ENCODE assay signal across 9 mouse cellular contexts in genomic region chr13:68998918-68999801, GRCm38 (mm10). TPM values are rescaled to one million over a fixed set of nuclear protein-coding genes. Genes with fewer than 3 reads are reported as not detected.
DNase-seq lines count a peak whose midpoint lies in the region; ATAC-seq and TF ChIP-seq lines count a peak whose summit lies in the region.
"Had no signal": no experiment of that assay in that cellular context is flagged by ENCODE, and none has a peak within 500 bp of the region (broad histone marks: within the 10 kb centered on the region; RNA-seq: fewer than 3 reads in every experiment).

Adcy2 (minus strand) TSS chr13:68999541.

- peak; percentile 77 for ATAC-seq in heart, embryonic 16.5 days (replicated peaks; ENCODE audit: extremely low read depth, insufficient read depth, low FRiP score)

- TF ChIP-seq CTCF in embryonic fibroblast, embryonic 13.5 days (IDR thresholded peaks at IDR 0.05; ENCODE audit: borderline replicate concordance, insufficient read depth, low read length): no peak

- no peaks in the 10 kb centered on the region for H3K36me3 ChIP-seq in heart, embryonic 16.5 days (ENCODE audit: control insufficient read depth, insufficient read depth)

- no peaks in the 10 kb centered on the region for H3K9me3 ChIP-seq in heart, embryonic 16.5 days (replicated peaks; ENCODE audit: control insufficient read depth, low read length)

- WGBS in heart, embryonic 16.5 days: under 1% methylated on average over 68 of the region's 106 CpGs

- H3K4me3 ChIP-seq in embryonic fibroblast, embryonic 13.5 days (ENCODE audit: insufficient read depth, low read length): peak within 1 kb of the TSS; percentile 66
- peak within 1 kb of the TSS; percentile 65 for H3K4me3 ChIP-seq in heart, embryonic 16.5 days (ENCODE audit: low read length)

- peaks cover 41% of the 10 kb centered on the region for H3K27me3 ChIP-seq in heart, embryonic 16.5 days (ENCODE audit: control insufficient read depth, insufficient read depth, low read length)

- no peak for TF ChIP-seq POLR2A in embryonic fibroblast, embryonic 13.5 days (IDR thresholded peaks at IDR 0.05; ENCODE audit: low read depth, low read length)

- peak within 1 kb of the TSS; percentile 93 for H3K4me2 ChIP-seq in heart, embryonic 16.5 days (ENCODE audit: low read depth, low read length)

- DNase-seq in ovary, adult 18-20 months (ENCODE audit: low spot score): peak; percentile 72
- no peak for DNase-seq in ovary, postnatal 10 days (ENCODE audit: low spot score)
- DNase-seq in layer of hippocampus, postnatal 14 days (ENCODE audit: low spot score in 2 of 2): peak; percentile 67 to 71
- DNase-seq in lung, postnatal 10 days: peak; percentile 88
- peak; percentile 70 for DNase-seq in right cerebral cortex, postnatal 14 days
- DNase-seq in spleen, postnatal 36 days (ENCODE audit: low spot score in 2 of 2): no peak

- H3K9ac ChIP-seq in heart, embryonic 16.5 days (ENCODE audit: low read length): peak within 1 kb of the TSS; percentile 60

- no peak within 1 kb of the TSS for H3K27ac ChIP-seq in embryonic fibroblast, embryonic 13.5 days (ENCODE audit: insufficient read depth, low read length)
- no peak within 1 kb of the TSS for H3K27ac ChIP-seq in heart, embryonic 16.5 days (ENCODE audit: low read length)

- H3K4me1 ChIP-seq in embryonic fibroblast, embryonic 13.5 days (ENCODE audit: control insufficient read depth, insufficient read depth, low read length): no peaks in the 10 kb centered on the region
- H3K4me1 ChIP-seq in heart, embryonic 16.5 days (ENCODE audit: control insufficient read depth, insufficient read depth, low read length): peaks cover 6% of the 10 kb centered on the region

RNA-seq across cellular contexts. Expression of gene Adcy2, which starts in this region (rescaled TPM):
- polyA plus RNA-seq in embryonic fibroblast, embryonic 13.5 days (2011; ENCODE audit: insufficient read length, low read depth, missing spikeins): 10.9 and 13.1 TPM in 2 replicates
- 0.58 and 1.6 TPM in 2 replicates for polyA plus RNA-seq in heart, embryonic 16.5 days (2015; fragmentation: Nextera tagmentation; extraction: Ambion mirVana)
- 10 to 100 TPM; 50.0 to 78.7 TPM for total RNA-seq in layer of hippocampus, postnatal 14 days (2021)
- total RNA-seq: neutrophil, adult 5-6 weeks had no signal

Comparison
In these comparisons a context has a peak if more than half of its experiments do, and no peak if none do; other contexts are left out.
1. DNase-seq: peak in ovary, adult 18-20 months (single experiment), layer of hippocampus, postnatal 14 days (2 of 2), lung, postnatal 10 days (single experiment) and right cerebral cortex, postnatal 14 days (single experiment); none in ovary, postnatal 10 days (single experiment) and spleen, postnatal 36 days (0 of 2).